Mouse (Mus musculus) hindbrain, embryonic 12.5 days (tissue): ENCODE results near the gene Gm17657. TPM values are rescaled to one million over a fixed set of nuclear protein-coding genes. Genes with fewer than 3 reads are reported as not detected.
A peak's percentile ranks its signal among the peaks of the same experiment; 100 is the strongest.
"Not testable (repeated sequence)": the region's sequence is repeated elsewhere in the genome, so short reads cannot be mapped to it uniquely, and the experiment has no call there.

Experiments
- ATAC-seq: fragments of 200-750 bp; cut with Nextera tagmentation; 2 replicates; pipeline ENCODE4 v1.8.0; 2017; ENCODE audit warnings: moderate TSS enrichment; ENCODE audit not compliant: low FRiP score
- H3K27ac ChIP-seq: fragments of 300-500 bp; sonication (generic); 2 replicates; pipeline ENCODE4 v1.5.1; 2016; ENCODE audit warnings: mild to moderate bottlenecking
- H3K27me3 ChIP-seq: fragments of 300-500 bp; sonication (generic); 2 replicates; pipeline ENCODE4 v1.6.1; 2016; ENCODE audit warnings: mild to moderate bottlenecking
- H3K36me3 ChIP-seq: fragments of 300-500 bp; sonication (generic); 2 replicates; pipeline ENCODE4 v1.6.1; 2016; ENCODE audit warnings: mild to moderate bottlenecking
- H3K4me1 ChIP-seq: fragments of 300-500 bp; sonication (generic); 2 replicates; pipeline ENCODE4 v1.6.1; 2016
- H3K4me2 ChIP-seq: fragments of 300-500 bp; sonication (generic); replicated peaks from 2 replicates; pipeline ENCODE4 v1.6.1; 2016; ENCODE audit warnings: mild to moderate bottlenecking
- H3K4me3 ChIP-seq: fragments of 300-500 bp; sonication (generic); 2 replicates; pipeline ENCODE4 v1.5.1; 2016; ENCODE audit warnings: mild to moderate bottlenecking
- H3K9ac ChIP-seq: fragments of 300-500 bp; sonication (generic); 2 replicates; pipeline ENCODE4 v1.6.1; 2016; ENCODE audit warnings: mild to moderate bottlenecking, moderate library complexity
- H3K9me3 ChIP-seq: fragments of 300-500 bp; sonication (generic); replicated peaks from 2 replicates; pipeline ENCODE4 v1.6.1; 2016; ENCODE audit warnings: mild to moderate bottlenecking
- WGBS: fragments of 180-500 bp; shearing (Covaris S2); methylation state at CpG from one replicate; pipeline ENCODE4 v1.1.7; 2016; 5-methylcytosine and 5-hydroxymethylcytosine counted together
- polyA plus RNA-seq: library from polyadenylated mRNA; unstranded; fragments of >200 nt; fragmentation: Nextera tagmentation; extraction: Ambion mirVana; gene quantifications from 2 replicates; pipeline ENCODE4 v1.2.1, GENCODE M21; 2016

The Gm17657 gene
- polyA plus RNA-seq, 1 experiment from 2014 or later: not detected

DNA sequence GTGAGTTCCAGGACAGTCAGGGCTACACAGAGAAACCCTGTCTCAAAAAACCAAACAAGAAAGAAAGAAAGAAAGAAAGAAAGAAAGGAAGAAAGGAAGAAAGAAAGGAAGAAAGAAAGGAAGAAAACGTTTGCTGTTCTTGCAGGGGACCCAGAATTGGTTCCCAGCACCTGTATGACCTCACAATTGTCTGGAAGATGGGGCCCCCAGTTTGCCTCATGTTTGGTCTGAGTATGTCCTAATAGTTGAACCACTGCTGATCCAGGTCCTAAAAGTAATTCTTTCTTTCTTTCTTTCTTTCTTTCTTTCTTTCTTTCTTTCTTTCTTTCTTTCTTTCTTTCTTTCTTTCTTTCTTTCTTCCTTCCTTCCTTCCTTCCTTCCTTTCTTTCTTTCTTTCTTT, 52.0 kb downstream of the Gm17657 start:
- not testable (repeated sequence) for ATAC-seq, H3K9me3 ChIP-seq, H3K27me3 ChIP-seq, H3K4me2 ChIP-seq, H3K27ac ChIP-seq, H3K9ac ChIP-seq, H3K4me3 ChIP-seq, H3K36me3 ChIP-seq
- H3K4me1 ChIP-seq: peaks cover 15% of the 10 kb centered on the region
- 66% methylated on average over 1 of the region's 1 CpGs for WGBS

DNA sequence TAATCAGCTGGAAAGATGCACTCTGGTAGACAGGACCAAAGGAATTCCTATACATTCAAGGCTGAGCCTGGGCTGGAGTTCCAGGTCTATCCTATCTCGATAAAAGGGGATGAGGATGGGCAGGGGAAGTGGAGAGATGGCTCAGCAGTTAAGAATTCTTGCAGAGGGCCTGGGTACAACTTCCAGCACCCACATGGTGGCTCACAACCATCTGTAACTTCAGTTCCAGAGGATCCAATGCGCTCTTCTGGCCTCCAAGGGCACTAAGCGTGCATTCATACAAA, 52.4 kb downstream of the Gm17657 start:
- H3K9me3 ChIP-seq: no peaks in the 10 kb centered on the region
- no peak overlapping the region for H3K9ac ChIP-seq
- no peak overlapping the region for H3K27ac ChIP-seq
- ATAC-seq: no peak
- H3K27me3 ChIP-seq: no peaks in the 10 kb centered on the region
- H3K4me1 ChIP-seq: peaks cover 15% of the 10 kb centered on the region
- whole genome bisulfite sequencing: 90% methylated on average over 3 of the region's 3 CpGs
- peaks cover 9% of the 10 kb centered on the region for H3K36me3 ChIP-seq
- H3K4me3 ChIP-seq: no peak overlapping the region
- H3K4me2 ChIP-seq: no peak overlapping the region

DNA sequence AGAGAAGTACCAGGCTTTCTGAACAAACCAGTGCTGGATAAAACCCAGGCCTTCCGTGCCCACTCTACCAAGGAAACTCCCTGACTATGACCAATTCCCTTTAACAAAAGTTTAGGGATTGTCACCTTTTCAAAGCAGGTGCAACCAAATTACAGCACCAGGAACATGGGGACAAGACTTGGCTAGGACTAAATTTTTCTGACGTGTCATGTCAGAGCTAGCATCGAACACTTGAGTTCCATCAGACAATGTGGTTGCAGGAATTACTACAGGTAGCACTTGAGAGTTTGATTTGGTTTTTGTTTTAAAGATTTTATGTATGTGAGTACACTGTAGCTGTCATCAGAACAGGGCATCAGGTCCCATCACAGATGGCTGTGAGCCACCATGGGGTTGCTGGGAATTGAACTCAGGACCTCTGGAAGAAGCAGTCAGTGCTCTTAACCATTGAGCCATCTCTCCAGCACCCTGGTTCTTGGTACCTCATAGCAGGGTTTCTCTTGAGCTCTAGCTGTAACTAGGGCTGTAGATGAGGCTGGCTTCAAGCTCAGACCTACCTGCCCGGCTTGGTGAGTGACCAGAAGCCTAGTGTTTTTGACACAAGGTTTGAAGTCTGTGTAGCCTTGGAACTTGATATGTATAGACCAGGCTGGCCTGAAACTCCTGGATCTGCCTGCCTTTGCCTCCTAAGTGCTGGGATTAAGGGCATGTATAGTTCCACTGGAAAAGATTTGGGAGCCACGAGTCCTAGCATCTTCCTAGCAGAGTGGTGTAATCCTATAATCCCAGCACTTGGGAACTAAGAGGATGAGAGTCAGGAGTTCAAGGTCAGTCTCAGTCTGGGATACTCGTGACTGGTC, 53.0 kb downstream of the Gm17657 start:
- Histone ChIP-seq H3K9ac (no peak overlapping the region), H3K4me1 (peaks cover 15% of the 10 kb centered on the region), H3K4me2 (no peak overlapping the region), H3K36me3 (peaks cover 9% of the 10 kb centered on the region), H3K4me3 (no peak overlapping the region), H3K27me3 (no peaks in the 10 kb centered on the region), H3K27ac (no peak overlapping the region), H3K9me3 (no peaks in the 10 kb centered on the region)
- WGBS: 79% methylated on average over 6 of the region's 6 CpGs
- no peak for ATAC-seq

DNA sequence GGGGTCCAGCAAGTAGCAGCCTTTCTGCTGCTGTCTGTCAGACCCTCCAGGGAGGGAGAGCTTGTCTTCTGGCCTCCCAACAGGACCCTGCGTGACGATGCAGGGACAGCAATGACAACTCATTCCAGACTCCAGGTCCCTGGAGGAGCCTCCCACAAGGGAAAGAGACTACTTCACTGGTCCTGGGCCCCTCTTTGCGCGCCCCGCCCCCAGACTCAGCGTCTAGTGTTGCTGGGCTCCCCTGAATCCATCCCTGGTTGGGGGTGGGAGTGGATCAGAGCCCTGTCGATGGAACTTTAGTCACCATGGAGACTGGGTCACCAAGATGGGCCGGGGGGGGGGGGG, 54.7 kb downstream of the Gm17657 start:
- peaks cover 9% of the 10 kb centered on the region for H3K36me3 ChIP-seq
- no peak overlapping the region; the same call in 1 of the 2 replicates for H3K9ac ChIP-seq
- no peaks in the 10 kb centered on the region for H3K9me3 ChIP-seq
- 59% methylated on average over 7 of the region's 8 CpGs for WGBS
- no peak for ATAC-seq
- no peak overlapping the region for H3K4me2 ChIP-seq
- 0 out of 2 replicates have a peak overlapping the region, but pooled peaks have one; percentile 1 for H3K4me3 ChIP-seq
- H3K27me3 ChIP-seq: no peaks in the 10 kb centered on the region
- H3K4me1 ChIP-seq: peaks cover 15% of the 10 kb centered on the region
- no peak overlapping the region for H3K27ac ChIP-seq

DNA sequence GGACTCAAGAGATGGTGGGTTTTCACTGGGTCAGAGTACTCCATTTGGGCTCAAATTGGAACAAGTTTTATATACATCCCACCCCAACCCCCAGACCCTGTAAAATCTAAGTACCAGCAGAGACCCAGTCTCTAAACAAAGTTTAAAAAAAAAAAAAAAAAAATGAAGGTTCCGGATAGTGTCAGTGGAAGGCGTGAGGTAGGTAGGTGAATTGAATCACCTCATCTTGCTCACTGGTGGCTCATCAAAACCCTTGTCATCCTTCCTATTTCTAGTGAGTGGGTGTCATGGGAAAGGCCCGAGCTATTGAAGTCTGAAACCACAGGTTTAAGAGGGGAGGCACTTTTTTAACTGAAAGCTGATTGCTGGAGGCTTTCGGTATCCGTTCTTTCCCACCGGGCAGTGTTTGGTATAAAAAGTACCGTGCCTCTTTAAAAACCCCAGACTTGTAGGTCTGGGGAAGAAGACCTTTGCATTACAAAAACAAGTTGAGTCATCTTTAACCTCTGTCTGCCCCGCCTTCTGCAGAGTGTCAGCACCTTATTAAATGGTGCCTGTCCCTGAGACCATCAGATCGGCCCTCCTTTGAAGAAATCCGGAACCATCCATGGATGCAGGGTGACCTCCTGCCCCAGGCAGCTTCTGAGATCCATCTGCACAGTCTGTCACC, 55.2 kb downstream of the Gm17657 start:
- Histone ChIP-seq H3K4me2 (no peak overlapping the region), H3K9me3 (no peaks in the 10 kb centered on the region), H3K27ac (no peak overlapping the region), H3K9ac (no peak overlapping the region; the same call in 1 of the 2 replicates), H3K4me3 (0 out of 2 replicates have a peak overlapping the region, but pooled peaks have one; percentile 1), H3K27me3 (no peaks in the 10 kb centered on the region), H3K4me1 (peaks cover 19% of the 10 kb centered on the region), H3K36me3 (peaks cover 9% of the 10 kb centered on the region)
- WGBS: 53% methylated on average over 10 of the region's 10 CpGs
- ATAC-seq: no peak

DNA sequence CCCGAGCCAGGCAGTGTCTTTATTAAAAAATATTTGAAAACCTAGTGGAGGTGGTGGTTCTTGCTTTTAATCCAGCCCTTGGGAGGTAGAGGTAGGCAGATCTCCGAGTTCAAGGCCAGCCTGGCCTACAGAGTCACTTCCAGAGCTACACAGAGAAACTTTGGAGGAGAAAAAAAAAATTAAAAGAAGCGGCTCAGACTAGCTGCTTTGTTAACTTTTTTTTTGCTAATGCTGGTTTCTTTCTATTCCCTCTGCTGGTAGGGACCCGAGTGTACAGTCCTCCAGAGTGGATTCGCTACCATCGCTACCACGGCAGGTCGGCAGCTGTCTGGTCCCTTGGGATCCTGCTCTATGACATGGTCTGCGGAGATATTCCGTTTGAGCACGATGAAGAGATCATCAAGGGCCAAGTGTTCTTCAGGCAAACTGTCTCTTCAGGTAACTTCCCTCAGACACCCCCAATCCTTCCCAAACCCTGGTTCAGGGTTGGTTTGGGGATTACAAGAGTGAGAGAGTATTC, 55.9 kb downstream of the Gm17657 start:
- 74% methylated on average over 11 of the region's 11 CpGs for WGBS
- peaks cover 9% of the 10 kb centered on the region for H3K36me3 ChIP-seq
- no peak overlapping the region for H3K4me3 ChIP-seq
- ATAC-seq: no peak
- H3K4me1 ChIP-seq: peaks cover 25% of the 10 kb centered on the region
- H3K27ac ChIP-seq: no peak overlapping the region
- H3K27me3 ChIP-seq: no peaks in the 10 kb centered on the region
- H3K9ac ChIP-seq: no peak overlapping the region
- H3K9me3 ChIP-seq: no peaks in the 10 kb centered on the region
- H3K4me2 ChIP-seq: peak overlapping the region; percentile 75

DNA sequence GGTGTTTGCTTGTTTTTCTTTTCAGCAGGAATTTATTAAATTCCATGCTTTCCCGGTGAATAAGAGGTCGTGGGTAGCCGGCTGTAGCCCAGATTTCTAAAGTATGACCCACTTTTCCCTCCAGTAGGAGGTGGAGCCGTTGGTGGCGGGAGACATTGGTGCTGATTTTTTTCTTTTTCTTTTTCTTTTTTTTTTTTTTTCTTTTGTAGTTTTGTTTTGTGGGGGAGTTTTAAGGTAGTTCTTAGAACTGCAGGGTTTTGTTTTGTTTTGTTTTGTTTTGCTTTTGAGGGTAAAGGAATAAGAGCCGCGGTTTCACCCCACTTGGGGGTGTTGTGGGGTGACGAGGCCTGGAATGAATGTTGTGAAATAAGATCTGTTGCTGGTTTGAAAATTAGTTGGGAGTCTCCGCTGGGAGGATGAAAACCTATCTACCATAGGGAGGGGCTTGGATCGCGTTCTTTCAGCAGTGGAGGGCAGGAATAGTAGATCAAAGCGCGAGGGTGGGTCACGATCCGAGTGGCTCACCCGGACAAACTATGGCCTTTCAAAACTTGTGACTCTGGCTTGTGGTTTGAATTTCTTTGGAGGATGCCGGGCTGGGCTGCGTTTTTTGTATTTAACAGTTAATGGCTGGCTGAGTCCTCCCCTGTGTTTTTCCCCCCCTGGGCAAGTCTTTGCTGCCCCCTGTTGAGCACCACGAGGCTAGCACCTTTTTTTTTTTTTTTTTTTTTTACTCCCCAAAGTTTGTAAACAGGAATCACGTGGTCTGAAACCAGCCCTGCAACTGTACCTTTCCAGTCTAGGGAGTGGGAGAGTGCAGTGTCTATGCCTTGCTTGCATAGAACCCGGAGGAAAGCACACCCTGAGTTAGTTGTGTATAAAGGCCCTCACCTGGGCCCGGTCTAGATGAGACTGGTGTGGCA, 56.9 kb downstream of the Gm17657 start:
- H3K9ac ChIP-seq: peak overlapping the region; percentile 92
- peak overlapping the region; percentile 75 for H3K4me2 ChIP-seq
- peaks cover 26% of the 10 kb centered on the region for H3K4me1 ChIP-seq
- H3K36me3 ChIP-seq: peaks cover 9% of the 10 kb centered on the region
- H3K27me3 ChIP-seq: no peaks in the 10 kb centered on the region
- H3K9me3 ChIP-seq: no peaks in the 10 kb centered on the region
- peak overlapping the region; percentile 87 for H3K4me3 ChIP-seq
- ATAC-seq: no peak
- 2% methylated on average over 22 of the region's 22 CpGs for WGBS
- H3K27ac ChIP-seq: peak overlapping the region; percentile 94

DNA sequence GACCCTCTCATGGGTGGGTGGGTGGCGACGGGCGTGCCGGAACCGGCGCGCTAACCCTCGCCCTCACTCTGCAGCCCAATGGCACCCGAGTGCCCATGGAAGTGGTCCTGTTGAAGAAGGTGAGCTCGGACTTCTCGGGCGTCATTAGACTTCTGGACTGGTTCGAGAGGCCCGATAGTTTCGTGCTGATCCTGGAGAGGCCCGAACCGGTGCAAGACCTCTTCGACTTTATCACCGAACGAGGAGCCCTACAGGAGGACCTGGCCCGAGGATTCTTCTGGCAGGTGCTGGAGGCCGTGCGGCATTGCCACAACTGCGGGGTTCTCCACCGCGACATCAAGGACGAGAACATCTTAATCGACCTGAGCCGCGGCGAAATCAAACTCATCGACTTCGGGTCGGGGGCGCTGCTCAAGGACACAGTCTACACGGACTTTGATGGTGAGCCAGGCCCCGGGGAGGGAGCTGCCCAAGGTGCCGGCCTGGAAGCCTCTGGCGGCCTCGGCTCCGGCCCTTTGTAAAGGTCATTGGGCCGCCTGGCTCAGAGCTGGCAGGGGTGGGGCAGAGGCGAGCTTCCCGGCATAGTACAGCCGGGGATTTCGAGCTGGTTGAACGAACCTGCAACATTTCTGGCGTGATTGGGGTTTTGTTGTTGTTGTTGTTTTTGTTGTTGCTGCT, 57.7 kb downstream of the Gm17657 start:
- WGBS: under 1% methylated on average over 48 of the region's 48 CpGs

DNA sequence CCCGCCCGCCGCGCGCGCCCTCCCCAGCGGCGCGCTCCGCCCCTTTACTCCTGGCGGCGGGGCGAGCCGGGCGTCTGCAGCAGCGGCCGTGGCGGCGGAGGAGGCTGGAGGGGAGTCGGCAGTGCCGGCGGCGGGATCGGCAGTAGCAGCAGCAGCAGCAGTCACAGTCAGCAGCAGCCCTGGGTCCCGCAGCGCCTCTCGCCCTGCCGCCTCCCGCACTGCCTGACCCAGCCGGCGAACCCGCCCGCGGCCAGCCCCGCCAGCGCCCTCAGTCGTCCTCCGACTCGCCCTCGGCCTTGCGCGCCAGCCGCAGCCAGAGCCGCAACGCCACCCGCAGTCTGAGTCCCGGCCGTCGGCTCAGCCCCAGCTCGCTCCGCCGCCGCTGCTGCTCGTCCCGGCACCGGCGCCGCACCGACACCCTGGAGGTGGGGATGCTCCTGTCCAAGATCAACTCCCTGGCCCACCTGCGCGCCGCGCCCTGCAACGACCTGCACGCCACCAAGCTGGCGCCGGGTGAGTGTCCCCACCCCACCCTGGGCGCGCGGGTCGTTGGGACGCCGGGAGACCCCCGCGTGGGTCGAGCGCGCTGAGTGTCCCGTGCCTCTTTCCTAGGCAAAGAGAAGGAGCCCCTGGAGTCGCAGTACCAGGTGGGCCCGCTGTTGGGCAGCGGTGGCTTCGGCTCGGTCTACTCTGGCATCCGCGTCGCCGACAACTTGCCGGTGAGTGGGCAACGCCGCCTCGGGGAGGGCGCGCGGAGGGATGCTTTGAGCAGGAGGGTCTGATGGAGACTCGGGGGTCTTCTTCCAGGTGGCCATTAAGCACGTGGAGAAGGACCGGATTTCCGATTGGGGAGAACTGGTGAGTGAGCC, 58.5 kb downstream of the Gm17657 start, which contains the start of gene Pim1:
Gene Pim1, plus strand, starts transcription at position 41 of the 869 bp plus-strand sequence.
- Histone ChIP-seq H3K27me3 (no peaks in the 10 kb centered on the region), H3K4me2 (peak within 1 kb of the TSS; percentile 75), H3K27ac (peak within 1 kb of the TSS; percentile 96), H3K36me3 (peaks cover 7% of the 10 kb centered on the region), H3K4me3 (peak within 1 kb of the TSS; percentile 87), H3K9ac (peak within 1 kb of the TSS; percentile 92), H3K4me1 (peaks cover 26% of the 10 kb centered on the region), H3K9me3 (no peaks in the 10 kb centered on the region)
- WGBS: under 1% methylated on average over 68 of the region's 99 CpGs
- peak; percentile 82 for ATAC-seq

More for the DNA sequence above, 57.7 kb downstream of the Gm17657 start:
- Histone ChIP-seq H3K27ac (peak overlapping the region; percentile 94), H3K4me2 (peak overlapping the region; percentile 75), H3K27me3 (no peaks in the 10 kb centered on the region), H3K9me3 (no peaks in the 10 kb centered on the region), H3K36me3 (peaks cover 9% of the 10 kb centered on the region), H3K4me1 (peaks cover 26% of the 10 kb centered on the region), H3K9ac (peak overlapping the region; percentile 92), H3K4me3 (peak overlapping the region; percentile 87)
- ATAC-seq: peak; percentile 15; the same call in 1 of the 2 replicates

DNA sequence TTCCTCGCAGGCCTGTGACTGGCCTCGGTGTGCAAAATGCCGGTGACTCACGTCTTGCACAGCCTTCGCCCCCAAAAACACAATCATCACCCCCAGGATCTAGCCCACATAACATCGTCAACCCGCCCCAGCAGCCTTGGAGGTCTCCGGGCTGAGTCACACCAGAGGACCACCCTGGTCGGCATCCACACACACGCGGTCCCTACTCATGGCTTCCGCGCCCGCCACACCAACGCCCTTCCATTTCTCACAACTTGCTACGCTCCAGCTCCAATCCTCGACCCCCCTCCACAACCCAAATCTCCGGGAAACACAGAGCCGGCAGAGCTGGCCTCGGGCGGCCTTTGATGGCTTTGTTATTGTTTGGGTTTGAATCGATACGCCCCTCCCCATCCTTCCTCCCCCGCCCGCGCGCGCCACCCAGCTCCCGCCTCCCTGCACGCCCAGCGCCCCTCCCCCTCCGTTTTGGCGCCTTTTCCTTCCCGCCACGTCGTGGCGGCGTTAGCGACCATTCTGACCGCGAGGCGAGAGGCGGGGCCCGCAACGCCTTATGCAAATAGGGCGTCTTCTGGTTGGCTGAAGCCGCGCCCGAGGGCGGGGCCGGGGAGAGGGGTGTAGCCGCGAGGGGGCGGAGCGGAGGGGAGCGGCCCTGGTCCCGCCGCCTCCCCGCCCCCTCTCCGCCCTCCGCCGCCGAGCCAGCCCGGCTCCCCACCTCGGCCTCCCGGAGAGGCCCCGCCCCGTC, 59.3 kb downstream of the Gm17657 start:
- Histone ChIP-seq H3K4me2 (peak overlapping the region; percentile 75), H3K27me3 (no peaks in the 10 kb centered on the region), H3K4me3 (peak overlapping the region; percentile 87), H3K9me3 (no peaks in the 10 kb centered on the region), H3K4me1 (peaks cover 26% of the 10 kb centered on the region), H3K27ac (peak overlapping the region; percentile 96), H3K9ac (peak overlapping the region; percentile 92), H3K36me3 (peaks cover 7% of the 10 kb centered on the region)
- ATAC-seq: peak; percentile 92
- WGBS: under 1% methylated on average over 47 of the region's 68 CpGs
